Mouse (Mus musculus) left cerebral cortex, adult 2 months (tissue): ENCODE measurements around the gene Mpped2. TPM values are rescaled to one million over a fixed set of nuclear protein-coding genes. Genes with fewer than 3 reads are reported as not detected.

Source experiments
- DNase-seq, 2 experiments: peaks; one replicate each; pipeline ENCODE4 v3.0.0; 2021 to 2022; ENCODE audit warnings: low spot score in 2 of 2, mixed read lengths in 1 of 2; ENCODE audit errors: extremely low spot score in 1 of 2
- H3K27ac ChIP-seq: fragments of 200-600 bp; 2 replicates; pipeline ENCODE4 v1.8.1; 2022
- H3K4me3 ChIP-seq: fragments of 200-600 bp; 2 replicates; pipeline ENCODE4 v1.8.1; 2022
- CTCF ChIP-seq: fragments of 200-600 bp; IDR thresholded peaks from 2 replicates; pipeline ENCODE4 v1.8.1; 2022; ENCODE audit warnings: antibody characterized with exemption, mild to moderate bottlenecking, moderate library complexity
- intact Hi-C: fragments of 180-260 bp; cut with DNase I; formaldehyde crosslinking; loops from one replicate; pipeline ENCODE4 v1.15.1; 2025
- long read RNA-seq, 2 experiments: library from polyadenylated mRNA; stranded (forward); transcript quantifications; one replicate each; pipeline ENCODE4 v2.0.0; 2021; ENCODE audit warnings: borderline mapping rate in 2 of 2
- total RNA-seq, 2 experiments: library from RNA; stranded (reverse); gene quantifications; 2 replicates each; pipeline ENCODE4 v1.2.3; 2021

Gene Mpped2
- 10 to 100 TPM; 30.7 to 32.8 TPM for total RNA-seq
- long read RNA-seq, experiment 1, transcript Mpped2-202 (7 exons, 2,848 nt): major isoform, 23 of 32 reads
- long read RNA-seq, experiment 1, partial matches to known transcripts: 1 of 32 reads
- long read RNA-seq, experiment 1, other reads (novel, unspliced or antisense): 7 of 32 reads
- long read RNA-seq, experiment 2, transcript Mpped2-202 (7 exons, 2,848 nt): major isoform, 17 of 23 reads
- long read RNA-seq, experiment 2, partial matches to known transcripts: 0 of 23 reads
- long read RNA-seq, experiment 2, other reads (novel, unspliced or antisense): 6 of 23 reads

DNA sequence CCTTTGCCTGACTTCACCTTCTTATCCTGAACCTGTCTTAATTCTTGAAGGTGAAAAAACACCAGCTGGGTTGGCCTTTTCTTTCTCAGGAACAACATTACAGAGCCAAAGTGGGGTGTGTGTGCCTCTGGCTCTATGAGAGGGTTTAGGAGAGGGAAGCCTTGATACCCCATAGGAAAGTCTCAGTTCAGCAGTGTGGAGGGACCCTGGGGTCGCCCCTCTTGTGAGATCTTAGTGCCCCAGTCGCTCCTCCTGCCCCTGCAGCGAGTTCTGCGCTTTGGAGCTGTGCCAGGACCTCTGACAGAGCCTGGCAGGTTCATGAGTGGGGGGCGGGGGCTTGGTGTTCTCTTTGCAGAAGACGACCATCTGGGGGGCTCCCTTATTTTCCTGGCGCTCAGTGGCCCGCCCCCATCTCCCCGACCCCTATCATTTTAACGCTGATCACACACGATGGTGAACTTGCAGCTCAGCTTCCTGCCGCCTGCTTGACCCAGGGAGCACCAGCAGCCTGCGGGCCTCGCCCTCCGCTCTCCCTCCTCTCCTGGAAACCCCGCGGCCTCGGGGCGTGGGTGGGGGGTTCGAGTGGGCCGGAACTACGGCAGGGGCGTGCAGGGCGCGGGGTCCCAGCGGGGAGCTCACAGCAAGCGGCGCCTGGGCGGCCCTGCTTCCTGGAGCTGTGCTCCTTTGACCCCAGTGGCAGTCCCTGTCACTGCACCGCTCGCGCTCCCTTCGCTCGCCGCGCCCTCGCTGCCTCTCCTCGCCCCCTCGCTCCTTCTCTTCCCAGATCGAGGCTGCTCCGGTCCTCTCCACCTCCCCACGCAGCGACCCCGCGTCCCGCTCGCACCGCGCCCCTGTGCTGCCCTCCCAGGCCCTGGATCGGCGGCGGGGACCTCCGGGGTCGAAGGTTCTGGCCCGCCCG, at the start of gene Mpped2:
Mpped2 (plus strand) TSS at position 487 of the 919 bp plus-strand sequence.
- intact Hi-C loops: loop anchor here (2.0 to 5.0 kb wide), 2 partner anchors 262 to 264 kb away; no protein-coding TSS in a partner anchor

DNA sequence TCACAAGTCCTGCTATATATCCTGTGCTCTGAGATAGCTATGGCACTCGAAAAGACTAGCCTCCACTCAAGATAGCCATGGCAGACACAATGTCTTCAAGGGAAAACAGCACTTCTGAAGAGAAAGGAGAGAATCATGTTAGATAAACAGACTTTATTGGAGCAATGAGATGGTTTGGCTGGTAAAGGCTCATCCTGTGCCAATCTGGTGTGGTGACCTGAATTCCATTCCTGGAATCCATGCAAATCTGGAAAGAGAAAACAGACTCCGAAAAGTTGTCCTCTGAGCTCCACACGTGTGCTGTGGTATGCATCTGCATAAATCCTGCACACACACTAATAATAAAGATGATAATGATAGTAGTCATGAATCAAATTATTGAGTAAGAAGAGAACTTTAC, 48.3 kb upstream of the Mpped2 start:
- intact Hi-C loops: no loop called here
- Histone ChIP-seq H3K4me3 (no peak overlapping the region), H3K27ac (no peak overlapping the region)
- TF ChIP-seq CTCF: no peak
- DNase-seq: no peak

More for the DNA sequence above, at the start of gene Mpped2:
- peak within 1 kb of the TSS; percentile 97 for H3K4me3 ChIP-seq
- DNase-seq: peak; percentile 56 to 61
- peak within 1 kb of the TSS; percentile 98 for H3K27ac ChIP-seq
- TF ChIP-seq CTCF: peak; percentile 47

DNA sequence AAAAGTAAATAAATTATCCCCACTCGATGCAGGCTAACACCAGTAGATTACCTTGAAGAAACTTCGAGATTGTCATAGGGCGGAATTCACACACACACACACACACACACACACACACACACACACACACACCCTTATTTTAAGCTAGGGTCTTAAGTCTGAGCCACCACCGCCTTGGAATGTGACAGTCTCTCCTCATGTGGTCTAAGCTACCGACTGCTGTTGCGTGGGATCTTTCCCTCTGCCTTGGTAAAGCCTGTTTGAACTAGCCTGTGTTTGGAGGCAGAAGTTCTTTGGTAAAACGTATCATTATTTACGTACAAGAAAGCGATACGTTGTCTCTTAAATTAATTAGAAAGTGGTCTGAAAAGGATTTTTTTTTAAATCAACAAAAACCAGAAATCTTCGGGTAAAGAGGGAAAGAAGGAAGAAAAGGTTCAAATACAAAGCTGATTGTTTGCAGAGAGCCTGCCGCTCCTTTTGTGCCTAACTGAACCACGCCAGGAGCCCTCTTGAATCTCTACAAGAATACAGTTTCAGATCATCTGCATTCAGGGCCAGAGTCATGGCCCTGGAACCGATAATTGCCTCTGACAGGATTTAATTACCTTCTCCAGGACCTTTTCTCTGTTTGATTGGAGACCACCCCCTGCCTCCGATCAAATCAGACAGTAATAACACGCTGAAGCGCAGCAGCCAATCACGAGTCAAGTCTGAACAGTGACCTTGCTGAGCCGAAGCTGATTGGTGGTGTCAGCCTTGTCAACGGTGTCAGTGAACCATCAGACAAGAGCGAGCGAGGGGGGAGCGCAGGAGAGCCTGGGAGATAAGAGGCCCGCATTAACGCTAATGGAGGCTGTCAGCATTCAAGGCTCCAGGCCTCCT, 43.1 kb upstream of the Mpped2 start:
- intact Hi-C loops: no loop called here

DNA sequence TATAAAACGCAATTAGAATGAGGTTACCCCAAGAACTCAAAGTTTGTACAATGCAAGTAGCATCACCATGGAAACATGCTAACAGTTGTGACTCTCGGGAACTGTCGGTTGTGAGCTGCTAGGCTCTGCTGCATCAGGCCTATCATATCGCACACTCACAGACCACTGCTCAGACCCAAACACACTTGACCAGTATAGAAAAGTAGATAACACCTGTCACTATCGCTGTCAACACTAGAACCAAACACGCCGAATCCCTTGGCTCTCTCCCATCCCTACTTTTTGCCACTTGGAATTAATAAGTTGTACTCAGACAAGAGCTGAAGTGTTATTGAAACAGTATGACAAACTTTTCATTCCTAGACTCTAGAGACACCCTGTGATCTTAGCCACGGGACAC, 40.9 kb upstream of the Mpped2 start:
- intact Hi-C loops: no loop called here
- Histone ChIP-seq H3K27ac (no peak overlapping the region), H3K4me3 (no peak overlapping the region)
- no peak for TF ChIP-seq CTCF
- no peak for DNase-seq

More for the DNA sequence above, 43.1 kb upstream of the Mpped2 start:
- Histone ChIP-seq H3K27ac (peak overlapping the region; percentile 86), H3K4me3 (peak overlapping the region; percentile 69)
- DNase-seq: peak; percentile 64 to 81
- no peak for TF ChIP-seq CTCF

DNA sequence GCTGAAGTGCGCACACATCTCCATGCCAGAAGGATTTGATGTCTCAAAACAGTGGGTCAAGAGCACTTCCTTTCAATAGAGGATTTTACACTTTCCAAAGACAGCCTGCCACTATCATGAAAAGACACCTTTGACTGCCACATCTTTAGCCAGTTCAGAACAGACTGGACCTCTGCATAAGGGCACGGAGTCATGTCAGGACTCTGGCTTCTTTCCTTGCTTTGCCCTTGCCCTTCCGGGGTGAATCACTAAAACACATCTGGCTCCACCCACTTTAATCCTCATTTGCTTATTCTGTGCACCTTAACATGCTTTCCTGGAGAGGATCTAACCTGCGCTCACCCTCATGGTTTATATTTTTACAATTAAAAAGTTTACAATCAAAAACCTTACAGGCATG, 40.3 kb upstream of the Mpped2 start:
- H3K4me3 ChIP-seq: no peak overlapping the region
- H3K27ac ChIP-seq: no peak overlapping the region
- TF ChIP-seq CTCF: no peak
- no peak for DNase-seq
- intact Hi-C loops: no loop called here

DNA sequence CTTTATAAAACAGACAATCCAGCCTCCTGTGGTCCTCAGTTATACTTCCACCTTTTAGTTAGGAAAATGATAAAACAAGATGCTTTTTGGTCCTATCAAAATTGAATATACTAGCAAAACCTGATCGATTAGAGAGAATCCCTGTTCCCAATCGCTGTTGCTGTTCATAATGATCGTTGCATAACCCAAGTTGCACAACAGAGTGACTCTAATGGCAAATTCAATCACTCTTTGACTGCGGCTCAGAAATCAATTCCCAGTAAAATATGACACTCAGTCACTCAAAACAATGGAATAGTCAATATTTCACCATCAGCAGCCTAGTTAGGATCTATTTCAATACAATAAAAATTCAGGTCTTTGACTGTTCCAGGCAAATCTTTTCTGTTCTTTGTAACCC, 39.8 kb upstream of the Mpped2 start:
- no peak for DNase-seq
- Histone ChIP-seq H3K4me3 (no peak overlapping the region), H3K27ac (no peak overlapping the region)
- TF ChIP-seq CTCF: no peak
- intact Hi-C loops: no loop called here

DNA sequence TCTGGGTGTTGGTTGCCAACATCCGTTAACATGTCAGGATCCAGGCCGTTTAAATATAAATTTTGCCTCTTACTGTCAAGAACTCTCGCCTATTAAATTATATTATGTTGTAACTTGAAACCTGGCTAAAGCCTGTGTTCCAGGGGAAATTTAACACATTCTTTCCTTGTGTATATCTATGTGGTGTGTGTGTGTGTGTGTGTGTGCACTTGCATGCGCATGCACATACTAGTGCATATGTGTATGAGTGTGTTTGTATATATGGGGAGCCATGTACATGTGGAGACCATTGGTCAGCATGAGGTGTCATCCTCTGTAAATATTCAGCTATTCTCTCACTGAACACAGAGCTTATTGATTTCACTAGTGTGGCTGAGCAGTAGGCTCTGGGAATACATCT, 37.8 kb upstream of the Mpped2 start:
- DNase-seq: no peak
- no peak overlapping the region for H3K4me3 ChIP-seq
- no peak overlapping the region for H3K27ac ChIP-seq
- intact Hi-C loops: no loop called here
- TF ChIP-seq CTCF: no peak

DNA sequence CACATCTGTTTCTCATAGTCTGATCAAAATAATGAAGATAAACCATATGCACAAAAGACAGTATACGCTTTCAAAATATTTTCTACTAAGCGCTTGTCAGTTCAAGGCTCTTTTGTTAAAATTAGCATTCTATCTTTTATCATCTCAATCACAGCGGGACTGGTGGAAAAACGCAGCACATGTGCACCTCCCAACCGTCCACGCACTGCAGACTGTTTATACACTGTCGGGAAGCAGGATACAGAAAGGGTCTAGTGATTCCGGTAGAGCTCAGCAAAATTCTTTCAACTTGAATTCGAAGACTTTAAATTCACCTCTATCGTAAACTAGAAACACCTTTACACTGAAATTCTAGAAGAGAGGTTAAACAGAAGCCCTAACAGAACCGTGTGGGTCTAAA, 27.8 kb upstream of the Mpped2 start:
- no peak for TF ChIP-seq CTCF
- Histone ChIP-seq H3K27ac (no peak overlapping the region), H3K4me3 (no peak overlapping the region)
- intact Hi-C loops: no loop called here
- no peak for DNase-seq

DNA sequence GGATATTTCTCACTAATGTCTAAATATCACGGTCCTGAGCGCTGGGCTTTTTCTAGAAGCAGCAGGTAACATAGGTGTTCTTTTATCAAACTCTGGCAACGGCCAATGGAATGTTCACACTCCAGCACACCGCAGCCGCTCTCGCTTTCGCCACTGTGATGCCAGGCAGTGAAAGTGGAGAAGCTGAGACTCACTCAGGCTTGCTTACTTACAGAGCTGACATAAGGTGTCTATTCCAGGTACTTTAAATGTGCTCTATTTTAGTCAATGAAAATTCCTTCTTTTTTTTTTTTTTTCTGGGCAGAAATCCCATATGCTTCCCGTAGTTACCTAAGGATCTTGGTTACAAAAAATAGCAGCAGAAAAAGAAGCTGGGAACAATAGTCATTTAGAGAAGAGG, 18.8 kb upstream of the Mpped2 start:
- no peak for TF ChIP-seq CTCF
- no peak overlapping the region for H3K27ac ChIP-seq
- no peak overlapping the region for H3K4me3 ChIP-seq
- intact Hi-C loops: no loop called here
- no peak for DNase-seq

DNA sequence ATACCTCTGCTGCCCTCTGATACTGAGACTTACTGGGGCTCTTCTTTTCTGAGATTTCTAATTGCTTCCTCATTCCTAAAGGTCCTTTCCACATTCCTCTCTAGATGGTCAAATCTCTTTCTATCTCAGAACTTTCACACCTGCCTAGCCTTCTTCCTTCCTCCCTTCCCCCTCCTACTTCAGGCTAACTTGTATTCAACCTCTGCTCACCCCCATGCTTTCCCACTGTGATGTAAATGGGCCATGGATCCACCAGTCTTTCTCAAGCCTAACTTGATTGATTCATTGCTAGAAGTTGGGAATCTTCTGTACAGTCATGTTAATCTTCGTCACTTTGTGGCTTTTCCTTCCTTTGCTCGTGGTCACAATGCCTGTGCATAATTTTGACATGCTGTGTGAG, 15.6 kb upstream of the Mpped2 start:
- DNase-seq: no peak
- no peak for TF ChIP-seq CTCF
- Histone ChIP-seq H3K27ac (no peak overlapping the region), H3K4me3 (no peak overlapping the region)
- intact Hi-C loops: no loop called here

DNA sequence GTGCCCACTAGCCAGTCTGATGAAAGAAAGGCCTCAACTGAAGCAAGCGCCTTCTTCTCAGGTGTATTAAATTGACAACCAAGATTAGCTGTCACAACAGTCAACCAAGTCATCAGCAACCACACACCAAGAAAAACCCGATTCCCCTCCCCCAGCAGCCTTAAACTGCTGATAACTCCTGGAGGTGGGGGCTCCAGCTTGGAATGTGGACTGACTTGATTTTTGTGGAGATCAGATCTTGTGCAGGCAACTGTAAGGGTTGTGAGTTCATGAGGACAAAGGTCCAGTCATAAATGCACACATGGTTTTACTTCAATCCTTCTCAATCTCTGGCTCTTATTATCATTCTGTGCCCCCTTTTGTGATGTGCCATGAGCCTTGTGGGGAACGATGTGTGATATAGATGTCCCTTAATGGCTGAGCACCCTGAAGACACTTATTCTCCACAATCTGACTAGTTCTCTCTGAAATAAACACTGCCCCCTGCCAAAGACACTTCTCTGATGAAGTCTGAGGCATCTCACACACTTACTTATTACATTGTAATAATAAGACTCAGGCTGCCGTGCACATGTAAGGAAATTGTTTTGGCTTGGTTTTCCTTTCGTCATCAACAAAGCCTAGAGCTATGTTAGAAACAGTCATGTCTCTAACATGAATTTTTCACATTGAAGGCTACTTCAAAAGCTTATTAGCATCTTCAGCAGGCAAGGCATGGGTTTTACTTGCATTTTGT, 13.2 kb upstream of the Mpped2 start:
- TF ChIP-seq CTCF: no peak
- no peak overlapping the region for H3K27ac ChIP-seq
- DNase-seq: no peak
- intact Hi-C loops: no loop called here
- H3K4me3 ChIP-seq: no peak overlapping the region
